Mouse (Mus musculus): ENCODE data around the gene Col4a1.

The Col4a1 gene

DNA sequence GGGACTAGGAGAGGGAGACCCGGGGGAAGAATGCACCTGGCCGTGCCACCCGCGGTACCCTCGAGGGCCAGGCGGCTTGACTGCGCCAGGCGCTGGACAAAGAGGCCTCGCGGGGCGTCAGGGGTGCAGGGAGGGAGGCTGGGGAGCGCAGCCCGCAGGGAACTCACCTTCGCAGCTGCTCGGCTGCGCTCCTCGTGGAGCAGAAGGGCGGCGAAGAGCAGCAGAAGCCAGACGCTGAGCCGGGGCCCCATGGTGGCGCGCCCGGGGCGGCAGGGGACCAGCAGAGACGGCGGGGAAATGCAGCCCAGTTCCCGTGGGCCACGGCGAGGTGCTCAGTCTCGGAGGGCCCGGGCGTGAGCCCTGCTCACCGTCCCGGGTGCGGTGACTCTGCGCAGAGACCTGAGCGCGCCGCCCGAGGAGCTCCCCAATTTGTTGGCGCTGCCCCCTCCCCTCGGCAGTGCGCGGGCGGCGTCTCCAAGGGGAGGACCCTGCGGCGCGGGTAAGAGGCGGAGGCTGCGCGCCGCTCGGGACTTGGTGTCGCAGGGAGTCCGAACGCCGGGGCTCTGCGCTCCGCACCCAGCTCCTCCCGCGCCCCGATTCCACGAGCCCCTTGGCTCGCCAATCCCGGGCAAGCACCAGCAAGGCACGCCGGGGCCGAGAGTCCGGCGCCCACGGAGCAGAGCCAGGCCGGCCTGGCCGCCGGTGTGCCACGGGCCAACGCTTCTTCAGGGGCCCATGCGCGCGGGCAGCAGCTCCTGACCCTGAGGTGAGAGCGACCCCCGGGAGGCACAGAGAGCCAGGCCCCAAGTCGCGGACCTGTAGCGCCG lies at the start of gene Col4a1, which contains the start of gene Col4a2:
Gene Col4a1, minus strand, starts transcription at position 478 of the 827 bp plus-strand sequence.
Gene Col4a2, plus strand, starts transcription at position 457 of the 827 bp plus-strand sequence.
- peak; percentile 79 for DNase-seq (ENCODE audit: low read depth)

DNA sequence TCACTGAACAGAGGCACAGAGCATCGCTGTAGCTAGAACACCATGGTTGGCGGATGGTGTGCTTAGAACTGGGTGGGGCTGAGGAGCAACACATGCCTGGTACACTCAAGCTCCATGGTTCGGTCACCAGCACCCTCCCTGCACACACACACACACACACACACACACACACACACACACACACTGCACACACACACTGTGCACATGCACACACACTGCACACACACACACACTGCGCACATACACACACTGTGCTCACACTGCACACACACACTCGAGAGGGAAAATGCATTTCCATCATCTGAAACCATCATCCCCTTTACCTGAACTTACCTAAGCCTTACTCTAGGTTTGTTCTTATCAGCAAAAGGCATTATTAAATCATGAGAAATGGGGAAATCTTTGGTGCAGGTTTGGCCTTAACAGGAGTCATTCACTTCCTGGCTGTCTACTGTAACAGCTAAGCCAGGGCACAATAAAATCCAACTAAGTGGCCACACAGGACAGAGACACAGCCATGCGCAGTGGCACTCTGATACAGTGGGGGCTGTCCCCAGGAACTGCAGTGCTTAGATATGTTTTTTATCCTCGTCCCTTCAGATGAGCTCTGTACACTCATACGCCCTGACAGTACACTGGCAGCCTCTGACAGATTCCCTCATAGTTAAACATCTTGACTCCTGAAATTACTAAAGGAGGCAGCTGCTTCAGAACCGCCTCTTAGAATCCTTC lies 49.1 kb upstream of the Col4a1 start:
- DNase-seq (ENCODE audit: low read depth) = no peak

DNA sequence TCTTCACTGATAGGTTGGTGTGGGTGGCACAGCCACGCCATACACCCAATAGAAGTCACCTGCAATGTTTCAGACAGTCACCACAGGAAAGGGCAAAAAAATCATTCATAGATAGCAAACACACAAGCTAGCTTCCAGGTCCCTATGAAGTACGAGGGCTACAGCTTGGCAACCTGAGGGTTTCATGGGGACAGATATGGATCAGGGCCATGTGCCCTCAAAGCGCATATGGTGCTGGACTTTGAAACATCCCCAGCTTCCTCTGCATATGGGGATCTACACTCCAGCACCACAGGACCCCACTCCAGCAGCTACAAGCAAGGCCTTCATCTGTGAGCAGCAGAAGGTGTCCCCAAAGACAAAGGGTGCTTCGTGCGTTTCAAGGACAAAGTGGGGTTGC lies 47.2 kb upstream of the Col4a1 start:
- no peak for DNase-seq (ENCODE audit: low read depth)

DNA sequence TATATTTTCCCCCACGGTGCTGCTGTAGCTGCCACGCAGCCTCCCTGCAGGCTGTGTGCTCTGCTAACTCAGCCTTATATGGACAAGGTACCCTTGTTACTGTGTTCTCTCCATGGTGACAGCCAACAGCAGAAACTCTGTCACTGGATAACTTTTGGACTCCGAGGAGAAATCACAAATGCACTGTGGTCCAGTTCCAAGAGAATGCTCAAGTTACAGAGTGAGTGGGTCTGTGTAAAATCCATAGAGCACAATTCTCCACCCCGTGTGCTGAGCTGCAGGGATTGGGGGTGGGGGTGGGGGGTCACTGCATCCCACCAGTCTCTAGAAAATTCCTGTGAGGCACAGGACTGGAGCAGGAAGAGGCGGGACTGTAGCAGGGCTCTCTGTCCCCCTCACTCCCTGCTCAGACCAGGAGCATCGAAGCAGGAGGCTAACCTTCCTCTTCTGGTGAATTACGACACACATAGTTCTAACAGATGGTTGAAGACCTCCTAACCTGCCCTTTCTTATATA lies 45.4 kb upstream of the Col4a1 start:
- DNase-seq (ENCODE audit: low read depth) = no peak

DNA sequence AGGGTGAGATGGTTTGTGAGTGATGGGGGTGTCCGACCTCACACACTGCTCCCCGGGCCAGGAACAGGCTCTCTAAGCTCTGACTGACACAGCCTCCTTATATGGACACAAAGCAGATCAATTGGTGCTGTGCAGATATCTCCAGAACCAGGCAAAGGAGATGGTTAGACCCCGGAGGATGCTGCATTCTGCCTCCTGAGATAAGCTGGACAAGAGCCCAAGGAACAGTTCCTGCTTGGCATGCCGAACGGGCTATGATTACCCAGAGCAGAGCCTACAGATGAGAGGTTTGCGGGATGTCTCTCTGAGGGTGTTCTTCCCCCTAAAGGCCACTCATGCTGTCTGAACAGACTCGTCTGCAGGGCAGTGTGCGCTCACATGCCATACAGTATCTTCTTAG lies 44.1 kb upstream of the Col4a1 start:
- no peak for DNase-seq (ENCODE audit: low read depth)

DNA sequence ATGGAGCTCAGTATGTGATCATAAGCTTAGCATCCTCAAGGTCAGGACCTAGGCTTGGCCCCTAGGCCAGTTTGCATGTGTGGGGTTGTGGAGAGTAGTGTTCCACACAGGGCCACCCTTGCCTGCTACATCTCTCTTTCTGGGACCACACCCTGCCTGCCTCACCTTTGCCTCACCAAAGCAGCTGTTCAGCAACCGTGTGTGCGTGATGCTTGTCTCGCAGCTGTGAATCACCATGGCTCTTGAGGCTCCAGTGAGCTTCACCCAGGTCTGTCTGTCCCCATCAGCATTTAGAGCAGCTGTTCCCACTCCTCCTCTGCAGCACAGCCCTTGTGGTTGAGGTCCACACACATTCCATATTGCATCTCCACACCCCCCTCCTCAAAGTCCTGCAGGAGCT lies 43.3 kb upstream of the Col4a1 start:
- no peak for DNase-seq (ENCODE audit: low read depth)

DNA sequence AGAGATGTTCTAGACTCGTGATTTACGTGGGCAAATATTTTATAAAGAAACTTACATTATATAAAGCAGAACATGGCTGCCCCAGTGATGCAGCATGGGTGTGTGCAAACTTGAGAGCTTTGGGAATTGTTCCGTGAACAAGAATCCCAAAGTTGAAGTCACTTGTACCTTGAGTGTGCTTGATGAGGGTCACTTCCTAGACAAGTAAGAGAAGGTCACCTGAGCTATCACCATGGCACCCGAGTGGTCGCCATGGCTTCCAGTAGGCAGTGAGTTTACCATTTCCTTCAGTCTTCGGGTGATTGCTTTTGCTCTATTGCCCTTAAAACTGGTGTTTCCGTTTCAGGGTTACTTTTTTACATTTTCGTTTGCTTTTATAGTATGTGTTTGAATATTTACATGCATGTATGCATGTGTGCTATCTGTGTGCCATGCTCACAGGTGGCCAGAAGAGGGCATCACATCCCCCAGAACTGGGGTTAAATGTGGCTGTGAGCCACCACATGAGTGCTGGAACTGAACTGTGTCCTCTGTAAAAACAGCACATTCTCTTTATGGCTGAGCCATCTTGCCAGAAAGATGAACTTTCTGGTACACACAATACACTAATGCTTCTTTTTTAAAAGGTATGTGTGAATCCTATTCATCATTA lies 42.3 kb upstream of the Col4a1 start:
- DNase-seq (ENCODE audit: low read depth) = no peak

DNA sequence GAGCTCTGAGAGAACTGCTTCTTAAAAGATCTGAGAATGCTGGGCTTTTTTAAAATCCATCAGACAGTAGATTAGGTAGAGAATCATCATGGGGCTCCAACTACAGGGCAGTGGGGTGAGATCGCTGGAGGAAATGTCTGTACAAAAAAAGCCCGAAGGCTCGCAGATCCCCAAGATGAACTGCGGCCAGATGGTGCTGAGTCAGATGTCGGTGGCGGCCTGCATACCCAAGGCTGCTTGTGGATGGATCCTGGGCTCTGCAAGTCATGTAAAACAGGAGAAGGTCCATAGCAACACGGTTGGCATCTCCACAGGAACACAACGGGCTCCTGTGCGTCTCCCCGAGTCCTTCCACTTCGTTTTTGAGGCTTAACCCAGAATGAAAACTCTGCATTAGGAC lies 39.9 kb upstream of the Col4a1 start:
- peak; percentile 28 for DNase-seq (ENCODE audit: low read depth)

DNA sequence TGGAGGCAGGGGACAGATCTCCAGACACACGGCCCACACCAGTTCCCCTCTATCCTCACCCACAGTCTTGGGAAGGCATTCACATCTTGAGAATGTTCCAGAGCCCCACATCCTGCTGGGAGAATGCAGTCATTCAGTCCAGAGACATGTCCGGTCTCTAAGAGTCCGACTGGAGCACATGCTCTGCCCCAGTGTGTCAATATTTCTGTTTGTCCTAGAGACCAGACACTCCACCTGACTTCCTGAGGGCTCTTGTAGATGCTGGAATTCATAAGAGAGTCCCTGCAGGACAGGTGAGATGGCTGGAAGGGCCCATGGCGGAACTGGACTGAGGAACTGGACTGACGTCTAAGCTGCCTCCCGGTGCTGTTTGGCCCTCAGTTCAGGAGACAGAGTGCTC lies 38.7 kb upstream of the Col4a1 start:
- no peak for DNase-seq (ENCODE audit: low read depth)

DNA sequence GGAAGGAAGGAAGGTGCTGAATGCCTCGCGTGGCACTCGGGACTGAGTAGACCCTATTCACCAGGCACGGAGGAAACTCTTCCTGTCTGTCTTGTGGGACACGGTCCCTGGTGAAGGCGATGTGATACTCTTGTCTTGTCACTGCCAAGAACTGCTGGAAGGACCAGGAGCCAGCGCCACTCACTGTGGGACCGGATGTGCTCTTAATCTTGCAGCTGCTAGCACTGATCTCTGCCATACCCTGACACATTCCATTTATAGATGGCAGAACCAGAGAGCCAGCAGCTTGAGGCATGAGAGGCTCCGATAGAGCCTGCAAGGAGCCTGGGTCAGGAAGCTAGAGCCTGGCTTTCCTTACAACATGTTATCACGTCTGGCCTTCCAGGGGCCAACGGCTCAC lies 36.0 kb upstream of the Col4a1 start:
- no peak for DNase-seq (ENCODE audit: low read depth)

DNA sequence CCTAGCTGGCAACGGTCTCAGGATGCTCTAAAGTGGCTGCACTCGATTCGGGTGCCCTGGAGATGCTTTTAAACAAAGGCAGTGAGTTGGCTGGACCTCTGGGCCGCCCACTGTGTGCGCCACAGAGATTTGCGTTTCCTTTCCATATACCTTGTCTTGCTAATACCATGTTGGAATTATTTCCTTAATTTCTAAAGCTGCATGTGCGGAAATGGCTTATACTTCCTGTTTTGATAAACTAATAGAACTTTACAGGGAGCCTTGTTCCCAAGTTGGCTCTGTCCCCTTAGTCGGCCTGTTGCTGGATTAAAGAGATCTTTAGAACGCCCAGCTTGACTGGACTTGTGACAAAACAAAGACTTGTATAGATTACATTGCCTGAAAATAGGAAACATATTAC lies 35.1 kb upstream of the Col4a1 start:
- no peak for DNase-seq (ENCODE audit: low read depth)

DNA sequence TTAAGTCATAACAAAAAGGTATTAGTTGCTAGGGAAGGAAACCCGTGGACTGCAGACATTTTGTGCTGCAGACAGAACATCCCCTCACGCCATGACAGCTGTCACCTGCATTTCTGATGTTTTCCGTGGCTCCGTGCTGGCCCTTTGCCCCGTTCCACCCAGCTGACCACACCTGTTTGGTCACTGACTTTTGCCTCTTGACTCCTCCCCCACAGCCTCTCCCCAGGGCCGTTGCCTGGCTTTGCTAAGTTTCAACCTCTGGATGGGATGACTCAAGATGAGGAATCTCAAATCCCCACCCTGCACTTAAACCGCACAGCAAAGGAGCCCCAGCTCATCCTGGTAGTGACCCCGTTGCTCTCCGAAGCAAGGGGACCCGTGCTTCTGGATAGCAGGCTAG lies 33.6 kb upstream of the Col4a1 start:
- no peak for DNase-seq (ENCODE audit: low read depth)

DNA sequence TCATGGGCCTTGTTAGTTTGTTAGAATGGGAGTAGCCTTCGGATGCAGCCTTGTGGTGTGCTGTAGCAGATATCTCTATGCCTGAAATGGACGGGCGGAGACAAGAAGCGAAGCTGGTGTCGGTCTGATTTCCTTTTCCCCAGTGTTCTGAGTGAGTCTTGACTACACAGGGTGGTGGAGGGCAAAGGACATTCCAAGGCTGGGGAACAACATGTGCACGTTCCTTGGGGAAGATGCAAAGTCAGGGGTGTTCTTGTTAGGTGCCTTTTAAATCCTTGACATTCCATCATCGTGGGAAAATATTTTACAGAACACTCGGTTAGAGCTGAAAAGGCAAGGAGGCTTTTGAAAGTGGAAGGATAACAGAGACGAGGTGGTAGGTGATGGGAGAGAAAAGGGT lies 31.8 kb upstream of the Col4a1 start:
- no peak for DNase-seq (ENCODE audit: low read depth)

DNA sequence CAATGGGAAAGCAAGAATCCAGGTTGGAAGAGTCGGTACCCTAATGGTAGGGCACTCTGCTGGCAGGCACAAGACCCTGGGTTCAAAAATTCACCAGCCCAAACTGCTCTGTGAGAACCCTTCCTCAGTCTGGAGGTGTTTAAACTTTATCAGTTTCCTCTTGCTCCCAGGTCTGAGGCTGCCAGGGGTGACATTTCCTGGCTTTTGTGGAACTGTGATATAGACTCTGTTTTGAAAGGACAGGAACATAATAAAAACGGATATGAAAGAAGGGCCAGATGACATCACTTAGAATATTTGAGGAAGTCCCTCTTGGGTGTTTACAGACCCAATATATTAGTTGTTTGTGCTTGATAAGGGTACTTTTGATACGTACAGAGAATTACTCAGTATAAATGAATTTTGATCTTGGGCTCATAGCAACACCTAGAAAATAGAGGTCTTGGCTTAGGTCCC lies 28.5 kb upstream of the Col4a1 start:
- no peak for DNase-seq (ENCODE audit: low read depth)

DNA sequence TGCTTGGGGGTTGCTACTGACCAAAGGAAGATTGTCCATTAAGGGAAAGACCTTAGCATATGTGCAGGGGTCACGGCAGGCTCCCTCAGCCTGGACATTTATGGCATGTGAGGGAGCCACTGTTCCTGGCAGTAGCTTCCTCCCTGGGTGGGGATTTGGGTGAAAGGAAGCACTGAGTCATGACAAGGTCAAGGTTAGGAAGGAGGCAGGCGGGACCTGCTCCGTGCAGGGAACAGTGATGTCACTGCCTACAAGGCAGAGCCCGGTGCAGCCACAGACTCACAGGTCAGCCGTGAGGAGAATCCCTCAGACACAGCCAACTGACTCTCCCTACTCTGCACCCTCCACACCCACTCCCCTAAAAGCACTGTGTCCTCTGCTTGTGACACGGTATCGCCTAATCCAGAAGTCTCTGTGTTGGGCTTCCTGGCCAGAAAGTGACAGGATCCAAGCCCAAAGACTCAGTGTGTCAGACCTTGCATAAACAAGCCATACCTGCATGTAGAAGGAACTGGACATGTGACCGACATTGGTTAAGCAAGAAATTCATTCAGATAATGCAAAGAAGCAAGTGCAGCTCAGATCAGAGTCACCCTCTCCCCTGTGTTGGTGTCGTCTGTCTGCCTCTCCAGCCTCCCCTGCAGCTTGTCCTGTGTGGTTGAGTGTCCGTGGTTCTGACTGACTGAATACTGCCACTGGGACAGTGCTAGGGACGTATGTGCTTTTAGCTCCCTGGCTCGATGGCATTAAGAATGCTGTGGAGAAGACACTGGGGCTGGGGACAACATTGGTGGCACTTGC lies 27.9 kb upstream of the Col4a1 start:
- DNase-seq (ENCODE audit: low read depth) = peak; percentile 37

DNA sequence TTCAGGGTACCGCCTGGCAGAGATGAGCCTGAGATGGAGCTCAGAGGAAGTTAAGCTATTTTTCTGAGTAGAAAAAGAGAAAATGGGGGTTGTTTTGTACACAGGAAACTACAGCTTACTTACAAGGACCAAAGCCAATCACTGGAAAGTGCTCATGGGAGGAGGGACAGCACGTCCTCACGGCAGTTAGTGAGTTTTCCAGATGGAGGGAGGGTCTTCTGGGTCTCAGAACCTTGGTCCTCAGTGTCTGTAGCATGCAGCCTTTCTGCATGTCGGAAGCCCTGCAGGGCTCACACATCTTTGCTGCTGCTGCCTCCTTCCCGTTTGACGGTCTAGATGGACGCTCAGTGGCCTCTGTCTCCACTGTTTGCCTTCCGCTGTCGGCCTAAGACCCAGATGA lies 25.9 kb upstream of the Col4a1 start:
- no peak for DNase-seq (ENCODE audit: low read depth)

DNA sequence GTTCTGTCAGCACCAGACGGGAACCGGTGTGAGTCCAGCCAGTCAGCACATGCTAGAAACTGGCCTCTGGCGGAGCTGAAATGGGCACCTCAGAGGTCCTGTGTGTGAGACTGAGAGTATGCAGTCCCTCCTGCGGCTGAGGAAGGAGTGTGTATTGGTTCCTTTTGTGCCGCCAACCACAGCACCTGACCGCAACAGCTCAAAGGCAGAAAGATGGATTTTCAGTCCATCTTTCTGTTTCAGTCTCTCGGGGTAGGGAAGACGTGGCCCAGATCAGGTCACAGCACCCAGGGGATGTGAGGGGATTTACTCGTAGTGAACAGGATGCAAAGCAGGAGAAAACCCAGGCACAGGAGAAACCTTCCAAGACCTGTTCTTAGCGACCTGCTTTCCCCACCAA lies 25.0 kb upstream of the Col4a1 start:
- DNase-seq (ENCODE audit: low read depth) = no peak

DNA sequence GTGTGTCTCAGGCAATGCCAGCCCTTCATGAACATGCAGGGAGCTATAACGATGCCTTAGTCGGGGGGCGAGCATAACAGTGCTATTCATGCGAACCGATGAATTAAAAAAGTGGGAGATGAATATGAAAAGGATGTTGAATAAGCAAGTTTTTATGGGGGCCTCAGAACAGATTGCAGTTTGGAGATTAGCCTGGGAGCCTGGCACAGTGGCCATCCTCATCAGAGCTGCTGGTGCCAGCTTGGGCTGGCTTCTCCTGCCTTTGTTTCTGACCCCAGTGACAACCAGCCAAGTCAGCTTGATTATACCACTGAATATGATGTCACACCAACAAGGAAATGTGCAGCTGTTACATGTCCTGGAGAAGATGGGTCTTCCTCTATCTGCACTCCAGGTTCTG lies 23.7 kb upstream of the Col4a1 start:
- DNase-seq (ENCODE audit: low read depth) = no peak

DNA sequence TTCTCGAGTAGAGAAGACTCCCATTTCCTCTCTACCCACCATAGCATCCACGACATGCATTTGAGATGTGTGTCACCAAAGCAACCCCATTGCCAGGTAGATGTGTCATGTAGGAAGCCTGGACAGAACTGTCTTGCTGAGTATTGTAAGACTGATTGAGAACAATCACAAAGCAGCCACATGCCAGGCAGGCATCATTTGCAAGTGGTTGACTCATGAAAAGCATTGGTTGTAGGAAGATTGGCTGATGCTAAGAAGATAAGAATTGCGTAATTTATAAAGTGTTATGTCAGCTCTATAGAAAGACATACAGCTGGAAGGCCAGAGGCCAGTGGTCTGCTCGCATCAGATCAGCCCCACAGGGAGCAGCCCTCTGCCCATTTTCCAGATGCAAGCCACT lies 22.6 kb upstream of the Col4a1 start:
- DNase-seq (ENCODE audit: low read depth) = peak; percentile 50

DNA sequence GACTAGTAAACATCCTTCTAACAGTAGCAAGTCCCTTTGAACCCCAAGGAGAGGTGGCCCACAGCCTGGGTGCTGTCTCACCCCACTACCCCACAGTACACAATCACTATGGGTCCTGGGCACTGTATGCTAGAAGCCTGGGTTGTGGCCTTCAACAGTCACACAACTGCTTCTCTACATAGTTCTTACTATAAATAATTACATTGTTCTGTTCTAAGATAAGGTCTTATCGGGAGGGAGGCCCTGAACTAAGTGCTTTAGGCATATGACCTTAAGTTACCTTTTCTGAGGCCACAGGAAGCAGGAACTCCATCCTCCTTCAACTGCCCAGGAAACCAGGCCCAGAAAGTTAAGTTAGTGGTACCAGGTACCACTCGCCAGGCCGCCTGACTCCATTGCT lies 21.9 kb upstream of the Col4a1 start:
- DNase-seq (ENCODE audit: low read depth) = no peak

DNA sequence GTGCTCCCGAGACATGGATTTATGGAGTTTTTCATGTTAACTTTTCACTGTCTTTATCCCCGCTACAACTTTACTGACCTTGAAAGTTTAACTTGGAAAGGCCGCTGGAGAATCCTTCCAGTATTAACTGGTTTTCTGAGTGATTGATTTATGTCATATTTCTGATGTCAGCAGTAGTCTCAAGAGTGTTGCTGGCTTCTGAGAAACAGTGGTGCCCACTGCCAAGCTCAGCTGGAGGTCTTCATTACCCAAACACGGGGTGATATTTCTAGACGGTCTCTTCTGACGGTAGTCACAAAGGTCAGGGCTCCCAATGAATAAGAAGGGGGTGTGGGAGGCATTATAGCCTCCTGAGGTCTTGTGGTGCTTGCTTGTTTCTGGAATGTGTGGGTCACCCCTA lies 21.1 kb upstream of the Col4a1 start:
- DNase-seq (ENCODE audit: low read depth) = peak; percentile 67

DNA sequence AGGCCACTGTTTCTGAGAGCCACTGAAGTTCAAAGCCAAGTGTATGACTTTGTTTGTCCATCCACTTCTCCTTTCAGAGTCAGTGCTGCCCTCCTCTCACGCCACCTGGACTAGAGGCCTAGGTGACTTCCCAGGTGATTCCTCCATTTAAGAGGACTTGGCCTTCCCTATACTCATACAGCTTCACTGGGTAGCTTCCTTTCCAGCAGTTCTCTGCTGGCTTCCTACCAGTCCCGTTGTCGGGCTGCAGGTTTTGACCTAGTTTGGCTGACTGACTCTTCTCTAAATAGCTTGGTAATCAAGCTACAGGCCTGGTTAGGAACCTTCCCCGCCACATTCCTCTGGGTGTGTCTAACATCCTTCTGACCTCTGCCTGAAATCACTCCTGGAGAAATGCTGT lies 18.9 kb upstream of the Col4a1 start:
- no peak for DNase-seq (ENCODE audit: low read depth)

All from NIH3T3 (cell line).